Mouse (Mus musculus): ENCODE measurements around the gene Arid3a.

DNA sequence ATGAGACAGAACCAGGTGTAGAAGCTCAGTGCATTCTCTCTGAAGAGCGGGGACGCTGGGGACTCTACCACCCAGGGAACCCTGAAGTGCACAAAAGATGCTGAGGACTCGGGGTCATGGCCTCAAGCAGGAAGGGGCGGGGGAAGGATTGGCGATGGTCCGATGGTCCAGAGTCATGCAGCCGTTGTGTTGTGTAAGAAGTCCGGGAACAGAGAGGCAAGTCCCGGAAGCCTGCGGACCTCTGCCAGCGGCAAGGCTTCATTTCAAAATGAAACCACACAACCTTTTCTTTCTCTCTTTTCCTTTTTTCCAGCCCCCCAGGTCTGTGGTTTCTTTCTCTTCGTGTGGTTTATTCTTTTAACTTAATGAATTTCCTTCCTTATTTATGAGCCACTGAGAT lies 49.1 kb upstream of the Arid3a start:
- TF ChIP-seq CTCF (IDR thresholded peaks at IDR 0.05; ENCODE audit: extremely low read depth, insufficient read depth, insufficient read length, insufficient replicate concordance) = no peak
- TF ChIP-seq POLR2A (IDR thresholded peaks at IDR 0.05; ENCODE audit: low read depth, low read length) = no peak
